Mouse (Mus musculus) cerebellum, adult 18-20 months (tissue): ENCODE results near the gene Fcnb.

Experiments
- DNase-seq, 2 experiments: peaks; one replicate each; pipeline ENCODE4 v3.0.0; 2021

The Fcnb gene

DNA sequence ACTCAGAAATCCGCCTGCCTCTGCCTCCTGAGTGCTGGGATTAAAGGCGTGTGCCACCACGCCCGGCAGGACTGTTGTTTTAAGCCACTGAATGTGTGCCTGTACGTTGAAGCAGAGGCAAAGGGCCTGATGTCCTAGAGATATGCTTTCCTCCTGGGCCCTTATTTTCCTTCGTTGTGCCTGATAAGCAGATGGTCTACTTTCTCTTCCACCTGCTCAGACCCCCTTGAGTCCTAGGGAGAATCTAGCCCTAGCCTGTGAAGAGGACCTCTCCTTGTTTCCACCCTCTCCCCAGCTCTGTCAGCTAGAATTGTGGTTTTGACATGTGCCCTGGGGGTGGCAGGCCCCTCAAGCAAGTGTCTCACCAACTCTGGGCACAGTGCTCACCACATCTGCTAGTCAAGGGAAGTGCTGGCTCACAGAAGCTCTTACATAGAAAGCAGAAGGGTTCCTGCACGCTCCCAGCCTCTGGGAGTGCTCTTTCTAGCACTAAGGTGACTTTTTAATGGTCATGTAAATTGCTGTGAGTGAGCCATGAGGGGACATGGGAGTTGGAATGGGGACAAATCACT lies 9.0 kb downstream of the Fcnb start:
- DNase-seq: no peak

DNA sequence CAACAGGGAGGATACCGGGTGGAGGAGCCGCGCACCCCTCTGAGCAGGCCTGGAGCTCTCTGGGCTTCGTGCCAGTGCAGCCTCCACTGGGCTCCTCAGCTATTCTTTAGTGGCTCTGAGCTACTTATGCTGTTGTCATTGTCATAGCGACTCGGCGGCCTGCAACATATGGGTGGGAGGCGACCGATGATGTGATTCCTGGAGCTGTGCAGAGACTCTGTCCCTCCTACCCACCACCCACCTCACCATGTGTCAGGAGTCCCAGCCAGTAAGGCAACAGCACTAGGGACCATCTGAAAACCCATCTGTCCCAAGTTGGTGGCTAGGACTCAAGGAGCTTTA lies 16.2 kb downstream of the Fcnb start:
- DNase-seq: peak; percentile 8 to 22

DNA sequence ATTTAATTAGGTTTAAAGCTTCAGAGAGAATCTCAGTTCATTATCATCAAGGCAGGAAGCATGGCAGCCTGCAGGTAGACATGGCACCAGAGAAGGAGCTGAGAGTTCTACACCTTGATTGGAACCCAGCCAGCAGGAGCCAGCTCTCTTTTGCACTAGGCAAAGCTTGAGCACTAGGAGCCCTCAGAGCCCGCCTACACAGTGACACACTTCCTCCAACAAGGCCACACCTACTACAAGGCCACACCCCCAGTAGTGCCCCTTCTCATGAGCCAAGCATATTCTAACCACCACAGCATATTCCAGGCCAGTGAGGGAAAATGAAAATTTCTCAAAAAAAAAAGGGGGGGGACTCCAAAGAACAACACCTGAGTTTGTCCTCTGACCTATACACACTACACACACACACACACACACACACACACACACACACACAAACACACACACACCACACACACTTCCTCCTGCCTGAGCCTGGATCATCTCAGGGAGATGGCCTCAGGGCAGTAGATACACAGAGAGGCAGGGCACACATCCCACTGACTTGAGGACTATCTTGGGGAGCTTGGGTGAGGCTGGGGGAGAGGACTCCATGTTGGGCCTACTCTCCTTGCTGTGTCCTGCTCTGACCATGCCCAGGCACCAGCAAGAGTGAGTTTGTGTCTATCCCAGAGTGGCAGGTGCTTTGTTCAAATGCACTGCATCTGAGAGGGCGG lies 16.7 kb downstream of the Fcnb start:
- DNase-seq: peak in 1 of 2 experiments; percentile 26

DNA sequence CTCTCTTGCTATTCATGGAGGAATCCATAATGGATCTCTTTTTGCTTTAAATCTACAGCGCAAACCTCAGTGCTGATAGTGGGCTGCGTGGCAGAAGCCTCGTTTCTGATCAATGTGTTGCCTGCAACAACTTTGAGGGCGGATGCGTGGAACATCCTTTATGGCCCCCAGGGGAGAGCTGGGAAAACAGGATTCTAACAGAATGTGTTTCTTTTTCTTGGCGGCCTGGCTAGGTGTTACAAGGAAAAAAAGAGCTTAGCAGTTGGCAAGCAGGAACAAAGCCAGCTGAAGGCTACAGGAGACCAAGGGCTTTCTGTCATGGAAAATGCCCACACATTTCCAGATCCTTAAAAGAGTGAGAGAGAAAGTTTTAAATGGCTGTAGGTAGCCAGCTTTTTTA lies 17.5 kb downstream of the Fcnb start:
- peak; percentile 41 to 48 for DNase-seq

DNA sequence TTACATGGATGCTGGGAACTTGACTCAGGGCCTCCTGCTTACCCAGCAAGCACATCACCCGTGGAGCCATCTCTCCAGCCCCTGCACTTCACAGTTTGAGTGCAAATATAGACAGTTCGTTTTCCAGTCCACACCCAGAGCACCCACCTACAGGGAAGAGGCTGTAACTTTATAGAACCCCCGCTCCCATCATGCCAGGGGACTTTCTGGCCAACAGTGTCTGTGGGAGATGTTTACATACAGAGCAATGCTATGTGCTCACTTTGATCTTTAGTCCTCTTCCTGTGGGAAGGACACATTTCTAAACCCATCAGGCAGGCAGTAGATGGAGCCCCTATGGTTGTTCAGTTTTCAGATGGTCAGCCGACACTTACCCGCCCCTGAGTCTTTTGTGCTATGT lies 18.0 kb downstream of the Fcnb start:
- no peak for DNase-seq

DNA sequence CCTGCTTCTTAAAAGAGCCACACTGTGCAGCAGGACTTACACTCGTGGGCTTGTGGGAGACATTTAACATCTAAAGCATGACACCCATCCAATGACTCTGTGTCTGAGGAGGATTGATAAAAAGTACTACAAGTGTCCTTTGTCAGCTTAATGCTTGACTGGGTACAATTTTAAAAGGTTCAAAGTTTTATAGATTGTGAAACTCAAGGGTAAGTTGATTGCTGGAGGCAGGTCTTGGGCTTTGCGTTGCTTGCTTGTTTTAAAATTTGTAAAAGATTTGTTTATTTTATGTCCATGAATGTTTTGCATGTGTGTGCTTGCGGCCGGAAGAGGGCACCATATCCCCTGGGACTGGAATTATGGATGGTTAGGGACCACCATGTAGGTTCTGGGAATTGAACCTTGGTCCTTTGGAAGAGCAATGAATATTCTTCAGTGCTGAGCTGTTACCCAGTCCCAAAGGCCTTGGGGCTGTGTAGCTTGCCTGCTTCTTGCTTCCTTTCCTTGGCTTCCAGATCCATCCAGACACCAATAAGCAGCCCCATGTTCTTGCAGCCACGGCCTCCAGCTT lies 19.5 kb downstream of the Fcnb start:
- DNase-seq: no peak

DNA sequence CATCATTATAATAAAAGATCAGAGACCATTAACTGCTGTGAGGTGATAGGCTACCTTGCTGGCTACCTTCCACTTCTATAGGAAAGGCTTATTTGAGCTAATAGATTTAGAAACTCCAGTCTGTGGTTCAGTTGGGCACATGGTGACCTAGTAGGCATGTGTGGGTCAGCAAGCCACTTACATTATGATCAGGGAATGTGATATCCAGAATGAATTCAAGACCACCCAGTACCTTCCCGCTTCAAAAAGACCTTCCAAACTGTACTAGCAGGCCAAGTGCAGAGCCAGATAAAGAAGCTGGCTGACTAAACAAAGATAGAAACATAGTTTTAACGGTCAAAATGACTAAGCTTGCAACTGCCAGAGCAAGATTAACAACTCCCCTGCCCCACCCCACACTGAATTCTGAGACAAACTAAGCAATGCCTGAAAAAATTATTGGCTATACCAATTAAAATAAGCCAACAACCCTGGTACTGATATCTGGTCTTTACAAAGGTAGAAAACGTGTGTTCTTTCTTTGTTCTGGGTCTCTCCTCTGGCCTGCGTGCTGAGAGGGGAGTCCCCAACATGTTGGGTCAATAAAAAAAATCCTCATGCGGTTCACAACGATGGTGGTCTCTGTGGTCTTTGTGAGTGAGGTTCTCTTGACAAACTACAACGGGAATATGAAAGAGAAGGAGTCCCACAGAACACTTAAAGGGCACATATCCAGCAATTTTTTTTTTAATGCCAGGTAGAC lies 20.2 kb downstream of the Fcnb start:
- no peak for DNase-seq

DNA sequence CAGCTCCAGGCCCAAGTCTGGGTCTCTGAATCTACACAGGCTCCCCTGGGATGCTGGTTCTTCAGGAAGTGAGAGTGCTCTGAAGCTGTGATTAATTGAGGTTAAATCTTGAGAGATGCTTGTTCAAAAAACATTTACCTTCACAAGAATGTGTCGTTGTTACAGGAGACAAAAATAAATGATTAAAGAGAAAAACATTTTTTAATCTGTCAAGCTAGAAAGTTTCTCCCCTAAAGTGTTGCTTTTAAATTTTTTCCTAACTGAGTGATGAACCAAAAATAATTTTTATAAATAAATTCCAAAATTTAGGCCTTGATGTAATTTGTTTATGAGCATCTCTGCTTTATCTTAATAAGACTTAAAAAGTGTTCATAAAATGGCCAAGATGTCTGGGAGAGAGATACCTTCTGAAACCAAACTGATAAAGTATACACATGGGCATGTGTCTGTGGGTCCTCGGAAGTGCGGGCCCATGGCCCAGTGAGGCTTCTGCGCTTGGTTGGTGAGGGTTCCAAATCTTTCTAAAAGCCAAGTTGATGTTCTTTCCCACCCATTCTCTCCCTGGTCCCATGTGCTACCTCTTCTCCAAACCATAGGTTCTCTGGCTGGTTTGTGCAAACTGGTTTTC lies 20.9 kb downstream of the Fcnb start:
- DNase-seq: no peak

DNA sequence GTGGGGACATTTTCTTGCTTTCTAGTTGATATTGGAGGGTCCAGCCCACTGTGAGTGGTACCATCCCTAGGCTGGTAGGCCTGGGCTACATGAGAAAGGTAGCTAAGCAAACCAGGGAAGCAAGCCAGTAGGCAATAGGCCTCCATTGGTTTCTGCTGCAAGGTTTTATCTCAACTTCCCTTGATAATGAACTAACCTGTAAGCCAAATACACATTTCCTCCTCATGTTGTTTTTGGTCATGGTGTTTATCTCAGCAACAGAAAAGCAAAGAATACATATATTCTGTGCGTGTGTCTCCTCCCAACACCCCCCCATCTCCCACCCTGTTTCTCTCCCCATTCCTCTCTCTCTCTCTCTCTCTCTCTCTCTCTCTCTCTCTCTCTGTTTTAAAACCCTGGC lies 24.8 kb downstream of the Fcnb start:
- DNase-seq: no peak

DNA sequence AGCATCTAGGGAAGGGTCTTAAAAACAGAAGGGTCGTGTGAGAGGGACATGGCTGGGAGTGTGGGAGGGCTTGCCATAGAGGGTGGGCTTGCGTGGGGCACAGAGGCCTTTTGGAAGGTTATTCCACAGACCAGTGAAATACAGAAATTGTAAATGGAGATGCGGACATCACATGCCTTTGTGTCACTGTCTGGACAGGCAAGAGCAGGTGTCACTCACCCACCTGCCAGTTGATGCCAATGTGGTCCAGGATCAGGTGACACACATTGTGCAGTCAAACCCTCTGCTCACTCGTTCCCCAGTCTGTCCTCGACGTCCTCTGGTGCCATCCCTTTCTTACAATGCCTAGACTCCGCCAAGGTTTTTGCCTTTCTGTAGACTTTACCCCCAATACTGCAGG lies 37.6 kb downstream of the Fcnb start:
- no peak for DNase-seq

DNA sequence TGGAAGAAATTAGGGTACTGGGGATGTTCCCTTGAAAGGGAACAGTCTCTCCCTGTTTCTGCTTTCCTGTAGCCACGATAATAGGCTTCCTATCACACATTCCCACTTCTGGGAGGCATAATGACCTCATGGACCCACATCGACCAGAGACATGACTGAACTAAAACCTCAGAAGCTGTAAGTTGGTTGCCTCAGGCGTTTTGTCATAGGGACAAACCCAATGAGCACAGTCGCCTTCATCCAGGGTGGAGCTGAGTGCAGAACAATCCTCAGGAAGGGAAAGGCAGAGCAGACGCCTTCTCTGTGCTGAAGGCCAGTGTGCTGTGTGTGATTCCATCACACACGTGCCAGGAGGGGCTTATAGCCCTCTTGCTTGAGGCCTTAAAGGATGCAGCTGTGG lies 38.4 kb downstream of the Fcnb start:
- DNase-seq: no peak

DNA sequence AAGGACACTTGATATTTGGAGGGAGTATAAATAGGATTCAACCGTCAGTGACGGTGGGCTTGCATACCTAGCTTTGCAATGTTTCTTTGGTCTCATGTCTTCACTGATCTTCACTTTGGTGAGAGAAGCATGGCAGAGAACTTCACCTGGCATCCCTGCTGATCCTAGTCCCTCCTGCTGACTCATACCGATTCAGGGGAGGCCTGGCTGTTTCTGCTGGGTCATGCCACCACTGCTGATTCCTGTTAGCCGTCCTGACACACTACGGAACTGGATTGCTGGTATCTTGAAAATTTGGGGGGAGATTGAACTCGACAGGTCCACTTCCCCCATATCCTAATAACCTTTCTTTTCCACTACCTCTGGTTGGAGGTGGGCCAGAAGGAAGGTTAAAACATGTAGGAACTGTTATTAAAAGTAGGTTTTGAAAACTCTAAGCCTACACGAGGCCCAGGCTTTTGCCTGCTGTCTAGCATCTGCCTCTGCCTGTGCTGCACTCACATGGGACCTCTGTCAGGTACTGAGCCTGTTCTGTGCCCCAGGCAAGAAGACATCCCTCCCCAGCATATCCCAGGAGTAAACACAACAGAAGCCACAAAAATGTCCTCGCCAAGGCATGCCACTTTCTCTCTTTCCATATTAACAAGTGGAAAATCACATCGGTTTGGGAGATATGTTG lies 39.6 kb downstream of the Fcnb start:
- DNase-seq: no peak

DNA sequence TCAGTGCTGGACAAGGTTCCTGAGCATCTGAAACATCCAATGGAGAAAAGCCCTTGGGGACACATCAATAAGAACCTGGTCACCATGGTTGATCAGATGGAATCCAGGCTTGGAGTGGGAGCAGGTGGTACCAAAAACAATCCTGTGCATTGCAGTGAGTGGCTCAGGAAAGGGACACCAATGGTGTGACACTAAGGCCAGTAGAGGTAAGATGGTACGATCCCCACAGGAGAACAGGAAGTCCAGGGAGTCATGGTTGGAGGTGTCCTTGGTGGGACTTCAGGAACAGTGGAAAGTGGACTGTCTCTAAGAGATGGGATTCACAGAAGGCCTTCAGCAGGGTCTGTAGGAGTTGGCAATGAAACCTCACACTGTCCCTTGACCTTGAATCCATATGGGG lies 44.2 kb downstream of the Fcnb start:
- no peak for DNase-seq

DNA sequence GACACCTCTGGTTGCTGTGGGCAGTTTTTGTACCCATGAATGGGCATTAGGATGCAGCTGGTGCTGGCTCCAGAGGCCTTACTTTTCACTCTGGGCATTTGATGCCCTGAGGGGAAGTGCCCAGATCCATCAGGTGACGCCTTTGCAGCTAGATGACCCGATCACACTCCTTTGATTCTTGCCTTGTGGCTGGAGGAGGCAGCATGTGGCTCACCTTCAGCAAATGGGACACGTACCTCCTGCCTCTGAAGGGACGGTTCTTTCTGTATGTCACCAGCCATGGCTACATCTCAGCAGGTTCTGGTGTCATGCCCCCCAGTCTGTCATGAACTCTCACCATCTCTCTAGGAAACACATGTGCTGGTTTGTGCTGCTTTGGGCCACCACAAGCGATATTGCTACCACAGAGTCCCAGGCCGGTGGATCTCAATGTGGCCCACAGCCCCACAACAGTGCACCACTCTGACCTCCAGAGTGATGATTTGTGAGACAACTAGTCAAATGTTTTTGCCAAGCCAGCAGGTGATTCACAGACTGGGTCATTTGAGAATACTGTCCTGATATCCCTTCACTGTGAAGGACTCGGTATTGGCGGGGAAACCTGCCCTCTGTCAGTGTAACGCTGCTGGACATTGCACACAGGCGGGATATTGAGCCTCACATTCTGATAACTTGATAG lies 44.9 kb downstream of the Fcnb start:
- no peak for DNase-seq

DNA sequence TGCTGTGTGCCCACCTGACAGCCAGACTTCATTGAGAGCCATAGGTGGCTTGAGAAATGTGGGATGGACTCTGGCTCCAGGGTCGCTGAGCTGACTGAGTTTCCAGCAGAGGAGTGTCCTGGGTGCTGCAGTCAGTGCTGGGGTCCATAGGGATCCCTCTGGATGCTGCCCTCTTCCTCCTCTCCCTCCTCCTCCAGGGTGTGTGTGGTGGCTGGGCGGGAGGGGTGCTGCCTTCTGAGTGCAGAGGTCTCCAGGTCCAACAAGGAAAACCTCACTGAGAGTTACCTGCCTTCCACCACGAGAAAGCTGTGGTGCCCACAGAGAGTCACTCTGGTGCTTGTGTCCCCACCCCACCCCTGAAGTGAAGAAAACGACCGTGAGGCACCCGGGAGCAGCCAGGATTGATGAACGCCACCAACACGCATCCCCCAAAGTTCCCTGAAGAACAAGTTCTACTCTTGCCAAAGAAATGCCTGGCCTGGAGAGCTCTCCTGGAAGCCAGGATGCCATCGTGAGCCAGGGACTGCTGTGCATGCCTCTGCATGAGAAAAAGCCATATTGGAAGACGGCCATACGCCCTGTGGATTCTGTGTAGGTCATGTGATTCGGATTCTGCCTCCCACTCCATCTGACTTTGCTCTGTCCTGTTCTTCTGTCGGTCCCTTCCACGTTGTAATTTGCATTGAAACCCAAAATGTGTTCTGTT lies 46.1 kb downstream of the Fcnb start:
- DNase-seq: peak; percentile 60

DNA sequence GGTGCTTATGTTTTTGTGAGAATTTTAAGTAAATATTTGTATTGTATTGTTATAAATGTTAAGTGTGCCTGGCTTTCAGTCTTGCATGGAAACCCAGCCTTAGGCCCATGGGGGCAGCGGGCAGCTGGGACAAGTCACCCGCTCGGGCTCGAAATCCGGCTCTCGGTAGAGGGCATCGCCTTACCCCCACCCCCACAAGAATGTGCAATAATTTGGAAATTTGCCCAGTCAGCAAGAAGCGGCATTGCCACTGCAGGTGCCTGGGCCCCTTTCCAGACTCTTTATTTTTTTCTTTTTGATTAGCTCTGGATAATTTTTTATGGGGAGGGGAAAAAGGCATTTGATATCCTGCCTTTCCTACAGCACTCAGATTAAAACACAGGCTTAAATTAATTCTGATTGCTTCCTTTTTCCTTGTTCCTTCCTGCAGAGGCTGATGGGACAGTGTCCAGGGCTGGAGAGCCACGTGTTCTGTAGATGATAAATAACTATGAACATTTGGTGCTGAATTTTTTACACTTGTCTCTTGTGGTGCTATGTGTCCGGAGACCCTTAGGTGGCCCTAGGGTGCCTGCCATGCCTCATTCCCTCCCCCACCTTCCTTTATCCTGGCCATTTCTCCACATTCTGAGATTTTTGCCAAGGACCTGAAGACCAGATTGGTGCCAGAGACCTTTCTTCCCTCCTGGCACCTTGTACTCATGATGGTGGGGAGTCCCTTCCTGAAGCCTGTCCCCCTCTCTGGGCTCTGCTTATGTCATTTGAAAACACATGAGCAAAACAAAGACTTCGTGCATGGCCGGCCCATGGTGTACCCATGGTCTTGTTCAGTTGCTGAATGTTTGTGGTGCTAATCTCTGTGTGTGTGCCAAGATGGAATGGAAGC lies 46.9 kb downstream of the Fcnb start:
- peak; percentile 24 to 43 for DNase-seq

DNA sequence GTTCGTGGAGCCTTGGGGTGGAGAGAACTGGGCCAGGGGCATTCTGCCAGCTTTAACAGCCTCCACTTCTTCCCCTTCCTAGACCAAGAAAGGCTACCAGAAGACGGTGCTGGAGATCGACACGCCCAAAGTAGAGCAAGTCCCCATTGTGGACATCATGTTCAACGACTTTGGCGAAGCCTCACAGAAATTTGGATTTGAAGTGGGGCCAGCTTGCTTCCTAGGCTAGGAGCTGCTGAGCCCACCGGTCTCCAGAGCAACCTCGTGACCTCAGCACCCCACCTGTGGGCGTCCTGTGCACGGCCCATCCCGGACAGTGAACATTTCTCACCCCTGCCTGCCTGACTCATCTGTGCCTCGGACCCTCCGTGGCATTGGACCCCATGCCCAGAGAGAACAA lies 47.9 kb downstream of the Fcnb start:
- peak in 1 of 2 experiments; percentile 21 for DNase-seq

DNA sequence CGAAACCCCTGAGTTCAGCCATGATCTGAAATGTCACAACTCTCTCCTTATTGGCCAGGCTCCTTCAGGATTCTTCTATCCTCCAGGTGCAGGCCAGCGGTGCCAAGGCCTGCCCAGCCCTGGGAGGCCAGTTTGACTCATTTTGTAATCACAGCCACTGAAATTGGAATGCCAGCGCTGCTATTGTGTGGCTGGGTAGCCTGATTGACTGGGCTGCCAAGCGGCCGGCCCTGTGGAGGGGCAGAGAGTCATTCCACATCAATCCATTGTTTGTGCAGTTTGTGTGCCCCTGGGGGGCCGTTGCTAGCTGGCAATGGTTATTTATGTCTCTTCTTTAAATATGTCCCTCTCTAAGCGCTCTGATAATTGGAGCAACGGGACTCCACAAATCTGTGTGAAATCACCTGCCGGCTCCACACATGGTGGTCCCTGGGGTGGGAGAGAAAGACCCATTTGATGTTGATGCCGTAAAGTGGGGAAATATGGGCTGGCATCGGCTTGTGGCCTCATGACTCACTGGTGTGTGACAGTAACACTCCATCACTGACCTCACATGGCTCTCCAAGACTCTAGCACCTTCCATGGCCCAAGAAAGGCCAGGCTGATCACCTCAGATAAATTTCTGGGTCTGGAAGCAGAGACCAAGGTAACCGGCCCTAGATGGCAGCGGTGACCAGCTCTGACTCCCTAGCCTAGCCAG lies 50.5 kb downstream of the Fcnb start:
- DNase-seq: no peak

DNA sequence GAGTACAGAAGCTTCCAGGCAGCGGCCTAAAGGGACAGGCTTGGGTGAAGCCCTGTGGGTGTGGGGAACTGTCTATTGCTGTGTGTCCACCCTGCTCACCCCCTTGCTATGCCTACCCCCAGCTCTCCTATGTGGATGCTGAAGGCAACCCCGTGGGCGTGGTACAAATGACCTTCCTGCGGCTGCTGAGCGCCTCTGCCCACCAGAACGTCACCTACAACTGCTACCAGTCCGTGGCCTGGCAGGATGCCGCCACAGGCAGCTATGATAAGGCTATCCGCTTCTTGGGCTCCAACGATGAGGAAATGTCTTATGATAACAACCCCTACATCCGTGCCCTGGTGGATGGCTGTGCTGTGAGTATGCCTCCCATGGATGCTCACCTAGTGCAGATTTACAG lies 52.2 kb downstream of the Fcnb start:
- no peak for DNase-seq

DNA sequence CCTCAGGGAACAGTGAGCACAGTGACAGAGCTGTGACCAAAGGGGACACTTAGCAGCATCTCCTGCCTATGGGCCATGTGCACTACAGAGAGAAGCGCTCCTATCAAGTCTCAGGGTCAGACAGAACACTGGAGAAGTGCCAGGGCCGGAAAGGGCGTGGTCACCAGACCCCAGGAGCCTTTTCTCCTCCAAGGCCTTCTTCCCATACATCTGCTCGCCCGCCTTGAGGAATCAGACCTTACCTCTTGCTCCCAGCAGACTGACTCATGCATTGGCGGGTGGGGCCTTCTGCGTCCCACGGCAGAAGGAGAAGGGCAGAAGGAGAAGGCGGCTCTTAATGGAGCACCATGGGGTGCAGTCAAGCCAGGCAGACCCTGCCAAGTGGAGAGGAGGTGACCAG lies 52.8 kb downstream of the Fcnb start:
- no peak for DNase-seq
